Mouse (Mus musculus) lung, embryonic 14.5 days (tissue): ENCODE results near the gene Cfap54. TPM values are rescaled to one million over a fixed set of nuclear protein-coding genes. Genes with fewer than 3 reads are reported as not detected.
A peak's percentile ranks its signal among the peaks of the same experiment; 100 is the strongest.

Experiments used
- ATAC-seq: fragments of 200-750 bp; cut with Nextera tagmentation; 2 replicates; pipeline ENCODE4 v1.8.0; 2017; ENCODE audit warnings: mild to moderate bottlenecking, moderate TSS enrichment, moderate library complexity; ENCODE audit not compliant: insufficient read depth
- DNase-seq: peaks from one replicate; pipeline ENCODE4 v3.0.0-alpha.2; 2015
- H3K27ac ChIP-seq: fragments of 300-500 bp; sonication (generic); 2 replicates; pipeline ENCODE4 v1.5.1; 2014; ENCODE audit warnings: low read depth, mild to moderate bottlenecking, moderate library complexity
- H3K27me3 ChIP-seq: fragments of 300-500 bp; sonication (generic); 2 replicates; pipeline ENCODE4 v1.6.1; 2014; ENCODE audit warnings: low read length, control low read depth; ENCODE audit not compliant: insufficient read depth
- H3K36me3 ChIP-seq: fragments of 300-500 bp; sonication (generic); 2 replicates; pipeline ENCODE4 v1.6.1; 2014; ENCODE audit warnings: control low read depth; ENCODE audit not compliant: insufficient read depth
- H3K4me1 ChIP-seq: fragments of 300-500 bp; sonication (generic); 2 replicates; pipeline ENCODE4 v1.6.1; 2014; ENCODE audit warnings: antibody characterized with exemption, control low read depth; ENCODE audit not compliant: insufficient read depth
- H3K4me2 ChIP-seq: fragments of 300-500 bp; sonication (generic); 2 replicates; pipeline ENCODE4 v1.6.1; 2014; ENCODE audit warnings: mild to moderate bottlenecking
- H3K4me3 ChIP-seq: fragments of 300-500 bp; sonication (generic); 2 replicates; pipeline ENCODE4 v1.5.1; 2014; ENCODE audit warnings: low read depth, low read length
- H3K9ac ChIP-seq: fragments of 300-500 bp; sonication (generic); 2 replicates; pipeline ENCODE4 v1.6.1; 2014
- H3K9me3 ChIP-seq: fragments of 300-500 bp; sonication (generic); 2 replicates; pipeline ENCODE4 v1.6.1; 2016; ENCODE audit warnings: low read depth, low read length, control low read depth
- CTCF ChIP-seq: IDR thresholded peaks from 2 replicates; pipeline ENCODE4 v1.5.1; 2016; ENCODE audit warnings: antibody characterized with exemption, low read depth
- WGBS: fragments of 180-500 bp; shearing (Covaris S2); extraction: QIAGEN DNeasy Blood & Tissue Kit; methylation state at CpG from one replicate; pipeline ENCODE4 v1.1.7; 2014; 5-methylcytosine and 5-hydroxymethylcytosine counted together
- polyA plus RNA-seq: library from polyadenylated mRNA; unstranded; fragments of >200 nt; fragmentation: Nextera tagmentation; extraction: Ambion mirVana; gene quantifications from 2 replicates; pipeline ENCODE4 v1.2.1, GENCODE M21; 2014

Gene Cfap54
- polyA plus RNA-seq, 1 experiment from 2014 or later = 0.70 TPM

DNA sequence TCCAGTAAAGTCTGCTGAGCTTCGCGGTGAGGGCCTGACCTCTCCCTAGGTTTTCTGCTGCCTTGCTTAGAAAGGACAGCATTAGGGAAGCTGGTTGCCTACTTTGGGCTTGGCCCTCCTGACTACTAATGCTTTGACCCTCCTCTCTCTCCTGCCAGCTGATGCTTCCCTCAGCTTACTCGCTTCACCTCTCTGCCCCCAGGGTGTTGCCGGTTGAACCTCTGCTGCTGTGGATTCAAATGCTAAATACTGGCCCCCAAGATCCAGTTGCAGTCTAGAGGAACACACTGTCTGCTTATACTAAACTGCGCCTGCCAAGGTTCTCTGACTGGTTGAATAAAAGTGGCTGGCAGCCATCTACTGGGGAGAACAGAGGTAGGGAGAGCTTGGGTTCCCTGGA lies 263.2 kb downstream of the Cfap54 start:
- Histone ChIP-seq H3K9me3 (no peaks in the 10 kb centered on the region), H3K4me3 (no peak overlapping the region), H3K36me3 (no peaks in the 10 kb centered on the region), H3K27ac (no peak overlapping the region), H3K27me3 (no peaks in the 10 kb centered on the region), H3K4me1 (no peaks in the 10 kb centered on the region), H3K4me2 (no peak overlapping the region), H3K9ac (no peak overlapping the region)
- ATAC-seq = no peak
- 47% methylated on average over 5 of the region's 5 CpGs for WGBS
- TF ChIP-seq CTCF = no peak
- no peak for DNase-seq

- ATAC-seq (no peak), DNase-seq (no peak)
- Histone ChIP-seq H3K4me2 (no peak overlapping the region), H3K9me3 (no peaks in the 10 kb centered on the region), H3K4me3 (no peak overlapping the region), H3K9ac (no peak overlapping the region), H3K4me1 (no peaks in the 10 kb centered on the region), H3K27ac (no peak overlapping the region), H3K36me3 (no peaks in the 10 kb centered on the region), H3K27me3 (no peaks in the 10 kb centered on the region)
- no peak for TF ChIP-seq CTCF
- 58% methylated on average over 5 of the region's 5 CpGs for WGBS
Observed at GRCm38 (mm10) chr10:92816903-92817302, 264.5 kb downstream of the Cfap54 start.

DNA sequence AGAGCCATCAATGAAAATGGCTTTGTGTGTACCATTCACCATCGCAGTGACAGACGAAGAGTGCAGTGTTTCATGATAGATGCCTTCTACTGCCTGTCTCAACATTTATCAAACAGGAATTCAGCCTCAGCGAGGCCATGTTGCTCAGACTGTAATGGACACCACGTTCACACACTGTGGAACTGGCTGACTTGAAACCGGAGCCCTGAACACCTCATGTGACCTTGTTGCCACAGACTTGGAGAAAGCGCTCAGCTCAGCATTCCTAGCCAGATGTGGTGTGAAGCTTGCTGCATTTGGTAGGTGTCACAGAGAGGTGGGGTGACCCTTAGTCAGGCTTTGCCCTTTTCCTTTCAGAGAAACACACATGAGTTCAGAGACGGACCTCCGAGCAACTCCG lies 270.5 kb downstream of the Cfap54 start:
- Histone ChIP-seq H3K9ac (no peak overlapping the region), H3K27ac (no peak overlapping the region), H3K36me3 (no peaks in the 10 kb centered on the region), H3K4me1 (no peaks in the 10 kb centered on the region), H3K4me3 (no peak overlapping the region), H3K27me3 (no peaks in the 10 kb centered on the region), H3K4me2 (no peak overlapping the region), H3K9me3 (no peaks in the 10 kb centered on the region)
- WGBS = 63% methylated on average over 9 of the region's 9 CpGs
- no peak for TF ChIP-seq CTCF
- no peak for DNase-seq
- ATAC-seq = no peak

- no peaks in the 10 kb centered on the region for H3K4me1 ChIP-seq
Observed at GRCm38 (mm10) chr10:92791908-92792307, 289.5 kb downstream of the Cfap54 start.

DNA sequence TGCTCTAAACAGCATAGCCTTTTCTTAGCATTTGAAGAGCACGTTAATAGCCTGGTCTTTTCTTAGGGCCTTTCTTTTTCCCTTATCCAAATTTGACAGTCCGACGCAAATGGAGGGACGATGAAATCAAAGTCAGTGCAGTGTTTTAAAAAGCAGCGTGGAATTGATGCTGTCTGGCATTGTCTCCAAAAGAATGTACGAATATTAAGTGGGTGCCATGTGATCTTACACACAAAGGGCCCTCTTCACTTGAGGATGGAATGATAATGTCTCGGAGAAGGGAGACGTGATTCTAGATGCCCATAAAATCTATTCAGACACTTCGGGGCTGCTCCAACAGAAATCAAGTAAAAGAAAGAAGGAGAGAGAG lies 289.9 kb downstream of the Cfap54 start:
- H3K4me1 ChIP-seq = no peaks in the 10 kb centered on the region
- H3K36me3 ChIP-seq = no peaks in the 10 kb centered on the region
- WGBS = 46% methylated on average over 9 of the region's 9 CpGs
- no peaks in the 10 kb centered on the region for H3K9me3 ChIP-seq
- TF ChIP-seq CTCF = no peak
- H3K4me3 ChIP-seq = no peak overlapping the region
- H3K27me3 ChIP-seq = no peaks in the 10 kb centered on the region
- no peak overlapping the region for H3K4me2 ChIP-seq
- no peak overlapping the region for H3K27ac ChIP-seq
- ATAC-seq (no peak), DNase-seq (no peak)
- no peak overlapping the region for H3K9ac ChIP-seq

More at GRCm38 (mm10) chr10:92791908-92792307, 289.5 kb downstream of the Cfap54 start:
- no peak overlapping the region for H3K9ac ChIP-seq
- ATAC-seq = no peak
- 56% methylated on average over 10 of the region's 10 CpGs for WGBS
- no peak overlapping the region for H3K27ac ChIP-seq
- DNase-seq = no peak
- H3K4me3 ChIP-seq = no peak overlapping the region
- H3K36me3 ChIP-seq = no peaks in the 10 kb centered on the region
- H3K27me3 ChIP-seq = no peaks in the 10 kb centered on the region
- TF ChIP-seq CTCF = no peak
- no peaks in the 10 kb centered on the region for H3K9me3 ChIP-seq
- H3K4me2 ChIP-seq = no peak overlapping the region

DNA sequence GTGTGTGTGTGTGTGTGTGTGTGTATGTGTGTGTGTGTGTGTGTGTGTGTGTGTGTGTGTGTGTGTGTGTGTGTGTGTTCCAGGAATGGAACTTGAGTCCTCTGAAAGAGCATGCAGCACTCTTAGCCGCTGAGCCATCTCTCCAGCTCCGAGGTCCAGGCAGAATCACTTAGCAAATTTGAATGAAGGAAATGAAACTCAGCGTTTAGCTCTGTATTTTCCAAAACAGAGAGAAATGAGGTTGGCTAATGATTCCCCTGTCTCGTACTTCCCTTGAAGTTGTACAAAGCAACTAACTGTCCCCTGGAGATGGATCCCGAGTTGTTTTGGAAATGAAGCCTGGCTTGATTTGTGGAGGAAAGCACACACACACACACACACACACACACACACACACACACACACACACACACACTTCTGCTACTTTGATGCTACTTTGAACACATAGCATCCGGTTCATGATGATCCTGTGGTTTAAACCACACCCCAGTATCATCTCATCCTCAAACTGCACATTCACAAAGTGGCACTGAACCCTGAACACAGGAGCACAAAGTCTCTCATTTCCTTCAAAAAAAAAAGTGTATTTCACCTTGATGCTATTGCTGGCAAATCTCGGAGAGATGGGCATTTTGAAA lies 290.4 kb downstream of the Cfap54 start:
- H3K27ac ChIP-seq = no peak overlapping the region
- H3K27me3 ChIP-seq = no peaks in the 10 kb centered on the region
- no peak overlapping the region for H3K4me3 ChIP-seq
- H3K4me2 ChIP-seq = no peak overlapping the region
- no peaks in the 10 kb centered on the region for H3K9me3 ChIP-seq
- no peaks in the 10 kb centered on the region for H3K36me3 ChIP-seq
- DNase-seq = no peak
- H3K4me1 ChIP-seq = no peaks in the 10 kb centered on the region
- TF ChIP-seq CTCF = no peak
- ATAC-seq = no peak
- no peak overlapping the region for H3K9ac ChIP-seq
- 61% methylated on average over 7 of the region's 7 CpGs for WGBS

- no peaks in the 10 kb centered on the region for H3K27me3 ChIP-seq
- ATAC-seq = no peak
- no peak overlapping the region for H3K4me3 ChIP-seq
- no peak for TF ChIP-seq CTCF
- H3K9me3 ChIP-seq = no peaks in the 10 kb centered on the region
- peak; percentile 17 for DNase-seq
- no peak overlapping the region for H3K27ac ChIP-seq
- H3K4me2 ChIP-seq = no peak overlapping the region
- WGBS = 56% methylated on average over 2 of the region's 2 CpGs
- no peaks in the 10 kb centered on the region for H3K36me3 ChIP-seq
- H3K9ac ChIP-seq = no peak overlapping the region
- H3K4me1 ChIP-seq = no peaks in the 10 kb centered on the region
Observed at GRCm38 (mm10) chr10:92790247-92790646, 291.2 kb downstream of the Cfap54 start.
